Mouse (Mus musculus) C2C12 (cell line): ENCODE results near the gene Ppp1r1a.

Experiments
- CEBPB ChIP-seq: IDR thresholded peaks from one replicate; pipeline ENCODE4 v1.6.1; 2011; ENCODE audit warnings: low read depth, mild to moderate bottlenecking, control low read depth, moderate library complexity
- CTCF ChIP-seq: IDR thresholded peaks from one replicate; pipeline ENCODE4 v1.5.1; 2011; ENCODE audit not compliant: control insufficient read depth, insufficient read depth, insufficient read length
- MAX ChIP-seq: IDR thresholded peaks from one replicate; pipeline ENCODE4 v1.6.1; 2011; ENCODE audit warnings: mild to moderate bottlenecking, control low read depth
- MYOD1 ChIP-seq: IDR thresholded peaks from one replicate; pipeline ENCODE4 v1.6.1; 2011; ENCODE audit warnings: low read depth; ENCODE audit not compliant: control insufficient read depth, insufficient read length
- MYOG ChIP-seq: IDR thresholded peaks from one replicate; pipeline ENCODE4 v1.6.1; 2011; ENCODE audit not compliant: control insufficient read depth, insufficient read length; ENCODE audit errors: extremely low read depth
- USF1 ChIP-seq: IDR thresholded peaks from one replicate; pipeline ENCODE4 v1.6.1; 2011; ENCODE audit warnings: low read depth, mild to moderate bottlenecking, control low read depth, moderate library complexity

GRCm38 (mm10) chr15:103503660-103504059 is 34.1 kb downstream of the Ppp1r1a start:
- TF ChIP-seq USF1 (no peak), CTCF (no peak), MYOD1 (no peak), MAX (no peak), CEBPB (no peak), MYOG (no peak)
